Mouse (Mus musculus): ENCODE data around the gene H2-M10.1. TPM values are rescaled to one million over a fixed set of nuclear protein-coding genes. Genes with fewer than 3 reads are reported as not detected.

Gene H2-M10.1
- polyA plus RNA-seq, 1 experiment from 2014 or later: not detected

Other genes with a start within 250 kb of the H2-M10.1 start
- 0.22 to 0.67 TPM in 2 of 3 replicates, not detected in the other for gene Gm19684, start 204.5 kb downstream of the H2-M10.1 start, polyA plus RNA-seq (2018)
- gene Gm7030, start 196.7 kb downstream of the H2-M10.1 start, polyA plus RNA-seq (2018): not detected in 3 replicates
- gene Gm8909, start 157.6 kb downstream of the H2-M10.1 start, polyA plus RNA-seq (2018): not detected in 3 replicates
- not detected in 3 replicates for gene H2-T3, start 135.9 kb downstream of the H2-M10.1 start, polyA plus RNA-seq (2018)
- 14.2 to 42.9 TPM (median 31.7 TPM) in 3 replicates for gene Rpp21, start 68.1 kb downstream of the H2-M10.1 start, polyA plus RNA-seq (2018)
- gene Trim39, start 53.9 kb downstream of the H2-M10.1 start, polyA plus RNA-seq (2018): 5.5 to 8.2 TPM (median 7.4 TPM) in 3 replicates
- not detected in 3 replicates for gene H2-M10.2, start 39.7 kb downstream of the H2-M10.1 start, polyA plus RNA-seq (2018)
- not detected in 3 replicates for gene H2-M10.3, start 42.3 kb upstream of the H2-M10.1 start, polyA plus RNA-seq (2018)
- not detected in 3 replicates for gene H2-M10.4, start 136.2 kb upstream of the H2-M10.1 start, polyA plus RNA-seq (2018)
- gene H2-M11, start 220.9 kb upstream of the H2-M10.1 start, polyA plus RNA-seq (2018): not detected in 3 replicates

Data from macrophage (primary cell).